Mouse (Mus musculus) heart, embryonic 11.5 days (tissue): ENCODE measurements around the gene Slc12a1. TPM values are rescaled to one million over a fixed set of nuclear protein-coding genes. Genes with fewer than 3 reads are reported as not detected.

Experiments
- ATAC-seq: fragments of 200-750 bp; cut with Nextera tagmentation; replicated peaks from 2 replicates; pipeline ENCODE4 v1.8.0; 2017; ENCODE audit warnings: moderate library complexity; ENCODE audit not compliant: insufficient number of reproducible peaks, low FRiP score, low TSS enrichment
- H3K27ac ChIP-seq: fragments of 300-500 bp; sonication (generic); 2 replicates; pipeline ENCODE4 v1.5.1; 2014; ENCODE audit warnings: mild to moderate bottlenecking, low read depth, low read length
- H3K27me3 ChIP-seq: fragments of 300-500 bp; sonication (generic); 2 replicates; pipeline ENCODE4 v1.6.1; 2014; ENCODE audit warnings: mild to moderate bottlenecking, low read length, mixed read lengths; ENCODE audit not compliant: control insufficient read depth, insufficient read depth
- H3K36me3 ChIP-seq: fragments of 300-500 bp; sonication (generic); 2 replicates; pipeline ENCODE4 v1.6.1; 2014; ENCODE audit warnings: mild to moderate bottlenecking, low read length, moderate library complexity, mixed read lengths; ENCODE audit not compliant: control insufficient read depth, insufficient read depth
- H3K4me1 ChIP-seq: fragments of 300-500 bp; sonication (generic); 2 replicates; pipeline ENCODE4 v1.6.1; 2014; ENCODE audit warnings: low read length; ENCODE audit not compliant: control insufficient read depth, insufficient read depth
- H3K4me2 ChIP-seq: fragments of 300-500 bp; sonication (generic); 2 replicates; pipeline ENCODE4 v1.6.1; 2014; ENCODE audit warnings: mild to moderate bottlenecking, moderate library complexity
- H3K4me3 ChIP-seq: fragments of 300-500 bp; sonication (generic); 2 replicates; pipeline ENCODE4 v1.5.1; 2014; ENCODE audit warnings: low read depth, low read length
- H3K9ac ChIP-seq: fragments of 300-500 bp; sonication (generic); 2 replicates; pipeline ENCODE4 v1.6.1; 2014; ENCODE audit warnings: mild to moderate bottlenecking, low read depth, low read length, moderate library complexity
- H3K9me3 ChIP-seq: fragments of 300-500 bp; sonication (generic); replicated peaks from 2 replicates; pipeline ENCODE4 v1.6.1; 2016; ENCODE audit warnings: low read length; ENCODE audit not compliant: control insufficient read depth
- WGBS: fragments of 180-500 bp; shearing (Covaris S2); extraction: QIAGEN DNeasy Blood & Tissue Kit; methylation state at CpG from one replicate; pipeline ENCODE4 v1.1.7; 2014; ENCODE audit not compliant: insufficient replicate concordance; 5-methylcytosine and 5-hydroxymethylcytosine counted together
- polyA plus RNA-seq: library from polyadenylated mRNA; unstranded; fragments of >200 nt; fragmentation: Nextera tagmentation; extraction: Ambion mirVana; gene quantifications from 2 replicates; pipeline ENCODE4 v1.2.1, GENCODE M21; 2014

Slc12a1 gene
- polyA plus RNA-seq, 1 experiment from 2014 or later, result not detected

GRCm38 (mm10) chr2:125252275-125252674 is 100.0 kb downstream of the Slc12a1 start:
- no peak overlapping the region for H3K4me3 ChIP-seq
- H3K4me2 ChIP-seq, result no peak overlapping the region
- H3K4me1 ChIP-seq, result peaks cover 8% of the 10 kb centered on the region
- no peak for ATAC-seq
- H3K36me3 ChIP-seq, result peaks cover 33% of the 10 kb centered on the region
- H3K27me3 ChIP-seq, result no peaks in the 10 kb centered on the region
- no peaks in the 10 kb centered on the region for H3K9me3 ChIP-seq
- 61% methylated on average over 2 of the region's 2 CpGs for WGBS
- no peak overlapping the region for H3K27ac ChIP-seq
- no peak overlapping the region for H3K9ac ChIP-seq

DNA sequence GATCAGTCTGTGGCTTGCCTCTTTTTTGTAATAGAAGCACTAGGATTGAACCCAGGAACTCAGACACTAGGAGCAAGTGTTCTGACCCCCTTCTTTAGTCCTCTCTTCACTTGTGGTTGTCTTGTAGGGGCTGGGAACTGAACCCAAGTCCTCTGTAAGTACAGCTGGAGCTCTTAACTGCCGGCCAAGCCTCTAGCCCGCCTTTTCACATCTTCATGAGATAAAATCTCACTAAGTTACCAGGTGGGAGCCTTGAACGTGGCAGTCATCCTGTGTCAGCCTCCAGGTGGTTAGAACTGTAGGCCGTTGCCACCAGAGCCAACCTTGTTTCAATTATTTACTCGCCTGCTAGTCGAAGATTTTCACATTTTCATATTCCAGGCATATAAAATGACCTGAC is 101.4 kb downstream of the Slc12a1 start:
- peaks cover 6% of the 10 kb centered on the region for H3K4me1 ChIP-seq
- no peaks in the 10 kb centered on the region for H3K9me3 ChIP-seq
- ATAC-seq, result no peak
- no peak overlapping the region for H3K4me2 ChIP-seq
- 93% methylated on average over 6 of the region's 6 CpGs for WGBS
- H3K36me3 ChIP-seq, result peaks cover 42% of the 10 kb centered on the region
- no peak overlapping the region for H3K4me3 ChIP-seq
- H3K9ac ChIP-seq, result no peak overlapping the region
- no peak overlapping the region for H3K27ac ChIP-seq
- H3K27me3 ChIP-seq, result no peaks in the 10 kb centered on the region

- no peak for ATAC-seq
- WGBS, result 78% methylated on average over 3 of the region's 3 CpGs
Measured at GRCm38 (mm10) chr2:125254630-125255029, 102.3 kb downstream of the Slc12a1 start.

DNA sequence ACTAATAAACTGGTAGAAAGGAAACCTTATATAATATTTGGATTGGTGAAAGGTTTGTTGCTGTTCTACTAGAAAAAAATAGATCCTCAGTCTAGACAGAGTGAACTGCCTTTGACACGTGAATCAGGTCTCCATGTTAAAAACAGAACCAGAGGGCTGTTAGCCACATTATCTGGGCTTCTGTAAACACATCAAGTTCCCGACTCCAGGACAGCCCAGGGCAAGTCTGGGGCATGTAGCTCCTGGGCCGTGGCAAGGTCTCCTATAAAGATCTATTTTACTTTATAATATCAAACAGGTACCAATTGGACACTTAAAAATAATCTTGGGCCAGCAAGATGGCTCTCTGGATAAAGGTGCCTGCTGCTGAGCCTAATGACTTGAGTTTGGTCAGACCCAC is 103.6 kb downstream of the Slc12a1 start:
- H3K9ac ChIP-seq, result no peak overlapping the region
- H3K4me2 ChIP-seq, result no peak overlapping the region
- no peaks in the 10 kb centered on the region for H3K4me1 ChIP-seq
- peaks cover 39% of the 10 kb centered on the region for H3K36me3 ChIP-seq
- H3K9me3 ChIP-seq, result no peaks in the 10 kb centered on the region
- ATAC-seq, result no peak
- no peak overlapping the region for H3K4me3 ChIP-seq
- H3K27ac ChIP-seq, result no peak overlapping the region
- H3K27me3 ChIP-seq, result no peaks in the 10 kb centered on the region
- 58% methylated on average over 3 of the region's 3 CpGs for WGBS

More at GRCm38 (mm10) chr2:125254630-125255029, 102.3 kb downstream of the Slc12a1 start:
- Histone ChIP-seq H3K36me3 (peaks cover 46% of the 10 kb centered on the region), H3K9me3 (no peaks in the 10 kb centered on the region), H3K27me3 (no peaks in the 10 kb centered on the region), H3K4me2 (no peak overlapping the region), H3K4me1 (no peaks in the 10 kb centered on the region), H3K4me3 (no peak overlapping the region), H3K27ac (no peak overlapping the region), H3K9ac (no peak overlapping the region)

- Histone ChIP-seq H3K36me3 (peaks cover 18% of the 10 kb centered on the region), H3K27ac (no peak overlapping the region), H3K4me3 (no peak overlapping the region), H3K4me2 (no peak overlapping the region), H3K9me3 (no peaks in the 10 kb centered on the region), H3K27me3 (no peaks in the 10 kb centered on the region), H3K4me1 (0 out of 2 replicates have a peak, but pooled peaks cover 3% of the 10 kb centered on the region), H3K9ac (no peak overlapping the region)
- 83% methylated on average over 14 of the region's 14 CpGs for WGBS
- ATAC-seq, result no peak
Measured at GRCm38 (mm10) chr2:125259230-125260120, 107.2 kb downstream of the Slc12a1 start.

DNA sequence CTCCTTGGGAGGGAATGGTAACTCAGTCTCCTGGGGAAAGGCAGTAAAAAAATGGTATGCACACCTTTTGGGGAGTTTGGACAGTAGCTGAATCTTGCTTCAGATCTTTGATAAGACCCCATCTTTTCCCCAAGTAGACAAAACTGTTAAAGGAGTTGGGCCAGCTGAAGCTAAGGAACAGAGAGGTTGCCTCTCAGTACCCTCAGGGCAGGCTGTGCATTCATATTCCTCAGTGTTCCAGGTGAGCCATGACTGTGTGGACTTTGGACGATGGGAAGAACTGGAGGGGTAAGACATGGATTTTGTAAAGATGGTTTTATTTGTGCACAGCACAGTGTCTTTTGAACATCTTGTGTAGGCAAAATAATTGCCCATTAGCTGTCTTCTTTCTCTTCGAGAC is 108.0 kb downstream of the Slc12a1 start:
- 76% methylated on average over 2 of the region's 2 CpGs for WGBS

GRCm38 (mm10) chr2:125263056-125263455 is 110.8 kb downstream of the Slc12a1 start:
- H3K9me3 ChIP-seq, result no peaks in the 10 kb centered on the region
- no peak overlapping the region for H3K9ac ChIP-seq
- H3K27ac ChIP-seq, result no peak overlapping the region
- H3K27me3 ChIP-seq, result no peaks in the 10 kb centered on the region
- H3K36me3 ChIP-seq, result peaks cover 6% of the 10 kb centered on the region
- 0 out of 2 replicates have a peak, but pooled peaks cover 3% of the 10 kb centered on the region for H3K4me1 ChIP-seq
- H3K4me2 ChIP-seq, result no peak overlapping the region
- no peak for ATAC-seq
- no peak overlapping the region for H3K4me3 ChIP-seq
- 18% methylated on average over 5 of the region's 5 CpGs for WGBS

More for the DNA sequence above, 108.0 kb downstream of the Slc12a1 start:
- Histone ChIP-seq H3K4me1 (0 out of 2 replicates have a peak, but pooled peaks cover 3% of the 10 kb centered on the region), H3K27ac (no peak overlapping the region), H3K36me3 (peaks cover 18% of the 10 kb centered on the region), H3K4me3 (no peak overlapping the region), H3K9ac (no peak overlapping the region), H3K9me3 (no peaks in the 10 kb centered on the region), H3K4me2 (no peak overlapping the region), H3K27me3 (no peaks in the 10 kb centered on the region)
- ATAC-seq, result no peak

GRCm38 (mm10) chr2:125263753-125264152 is 111.4 kb downstream of the Slc12a1 start:
- H3K9ac ChIP-seq, result no peak overlapping the region
- no peaks in the 10 kb centered on the region for H3K9me3 ChIP-seq
- no peak overlapping the region for H3K4me2 ChIP-seq
- H3K4me3 ChIP-seq, result no peak overlapping the region
- 0 out of 2 replicates have a peak, but pooled peaks cover 3% of the 10 kb centered on the region for H3K36me3 ChIP-seq
- no peaks in the 10 kb centered on the region for H3K27me3 ChIP-seq
- no peak overlapping the region for H3K27ac ChIP-seq
- no peak for ATAC-seq
- 15% methylated on average over 9 of the region's 9 CpGs for WGBS
- 0 out of 2 replicates have a peak, but pooled peaks cover 3% of the 10 kb centered on the region for H3K4me1 ChIP-seq
